Mouse (Mus musculus) forelimb bud, embryonic 11.5 days (tissue): ENCODE measurements at regions not wholly inside any gene's neighbourhood (a gene's known extent, or its start where the extent isn't known, plus 50 kb on each side); places are given as distances from the start of the nearest gene placed in this dataset.

Source experiments
- DNase-seq: peaks from one replicate; pipeline ENCODE4 v3.0.0-alpha.2; 2012; ENCODE audit warnings: low read depth, low spot score

DNA sequence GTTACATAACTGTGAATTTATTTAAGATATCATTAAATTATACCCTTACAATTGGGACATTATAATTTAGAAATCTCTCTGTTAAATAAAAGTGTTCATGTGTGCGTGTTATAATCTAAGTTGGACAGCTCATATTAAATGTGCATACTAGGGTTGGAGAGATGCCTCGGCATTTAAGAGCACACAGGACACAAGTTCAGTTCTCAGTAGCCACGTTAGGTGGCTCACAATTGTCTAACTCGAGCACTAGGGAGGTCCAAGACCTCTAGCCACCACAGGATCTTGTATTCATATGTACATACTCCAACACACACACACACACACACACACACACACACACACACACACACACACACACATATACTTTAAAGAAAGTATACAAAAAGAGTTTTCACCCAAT lies 56.0 kb downstream of the Foxf2 start:
- DNase-seq = no peak

DNA sequence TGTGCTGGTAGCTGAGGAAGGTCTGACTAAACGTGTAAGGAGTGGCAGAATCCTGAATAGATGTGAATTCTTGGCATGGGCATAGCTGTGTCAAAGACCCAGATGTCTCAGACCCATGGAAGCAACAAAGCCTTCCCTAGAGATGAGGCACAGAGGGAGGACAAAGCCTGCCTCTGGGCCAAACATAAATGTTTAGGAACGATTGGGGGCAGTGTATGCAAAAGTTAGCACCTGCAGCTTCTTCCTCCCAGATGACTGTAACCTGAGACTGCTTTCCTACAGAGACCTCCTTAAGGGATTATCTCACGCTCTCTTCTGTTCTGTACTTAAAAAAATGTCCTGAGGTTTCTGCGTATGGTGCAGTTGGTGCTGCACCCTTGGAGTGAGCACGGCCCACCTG lies 57.7 kb downstream of the Foxf2 start:
- DNase-seq = no peak

DNA sequence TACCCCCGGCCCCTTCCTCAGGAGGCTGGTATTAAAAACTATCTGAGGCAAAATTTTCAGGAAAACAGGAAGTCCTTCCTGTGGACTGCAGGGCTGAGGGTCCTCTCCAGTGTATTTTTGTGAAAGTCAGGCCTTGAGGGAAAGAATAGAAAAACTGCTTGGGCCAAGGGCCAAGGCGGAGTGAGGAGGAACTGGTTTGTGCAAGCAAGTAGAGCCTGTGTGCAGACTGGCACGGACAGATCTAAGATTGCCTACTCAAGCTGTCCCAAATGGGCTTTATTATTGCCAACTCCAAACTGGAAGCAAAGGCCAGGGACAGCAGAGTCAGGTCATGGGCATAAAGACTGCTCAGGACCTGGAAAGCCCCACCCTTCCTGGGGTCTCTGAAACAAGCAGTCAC lies 62.9 kb downstream of the Foxf2 start:
- DNase-seq = no peak

DNA sequence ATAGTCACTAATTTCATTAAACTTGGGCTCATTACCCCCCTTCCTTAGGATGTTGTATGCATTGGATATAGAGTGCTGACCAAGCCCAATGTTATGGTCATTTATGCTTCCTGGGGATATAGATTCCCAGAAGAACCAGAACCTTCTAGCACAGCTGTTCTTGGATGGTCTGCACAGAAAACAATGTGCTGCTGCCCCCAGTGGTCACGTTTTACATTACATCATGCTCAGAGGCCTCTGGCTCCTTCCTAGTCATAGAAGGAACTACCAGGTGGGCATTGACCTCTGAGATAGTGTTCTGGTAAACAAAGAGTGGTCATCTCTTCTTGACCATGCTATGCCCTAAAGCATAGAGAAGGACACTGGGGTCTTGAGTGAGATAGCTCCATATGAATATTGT lies 63.7 kb downstream of the Foxf2 start:
- no peak for DNase-seq

DNA sequence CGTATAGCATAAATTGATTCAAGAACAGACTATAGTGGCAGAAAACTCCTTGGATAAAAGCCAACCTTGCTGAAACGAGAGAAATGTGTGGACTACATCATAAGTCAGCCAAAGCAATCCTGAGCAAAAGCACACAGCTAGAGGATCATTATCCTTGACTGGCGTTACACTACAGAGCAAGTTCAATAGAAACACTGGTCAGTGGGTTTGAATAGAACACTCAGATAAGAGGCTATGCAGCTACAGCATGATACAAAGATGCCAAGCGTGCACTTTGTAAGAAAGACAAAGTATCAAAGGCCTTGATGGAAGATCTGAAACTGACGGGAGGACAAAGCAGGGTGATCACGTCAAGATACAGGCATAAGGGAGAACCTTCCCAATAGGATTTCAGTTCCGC lies 70.1 kb downstream of the Foxf2 start:
- no peak for DNase-seq

DNA sequence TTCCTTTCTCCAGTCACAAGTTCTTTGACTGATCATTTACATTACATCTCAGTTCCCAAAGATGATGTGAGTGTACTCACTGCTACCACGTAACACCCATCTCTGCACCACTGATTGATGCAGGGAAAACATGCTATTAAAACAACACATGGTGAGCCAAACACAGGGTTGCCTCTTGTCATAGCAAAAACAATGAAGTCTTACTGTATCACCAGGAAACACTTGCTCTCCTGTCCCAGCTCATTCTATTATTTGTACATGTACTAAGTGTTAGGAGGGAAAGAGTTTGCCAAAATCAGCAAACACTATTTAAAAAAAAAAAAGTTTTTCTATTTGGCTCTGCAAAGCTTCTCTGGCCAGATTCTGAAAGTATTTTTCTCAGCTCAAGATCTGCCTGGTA lies 78.6 kb downstream of the Foxf2 start:
- DNase-seq = no peak

DNA sequence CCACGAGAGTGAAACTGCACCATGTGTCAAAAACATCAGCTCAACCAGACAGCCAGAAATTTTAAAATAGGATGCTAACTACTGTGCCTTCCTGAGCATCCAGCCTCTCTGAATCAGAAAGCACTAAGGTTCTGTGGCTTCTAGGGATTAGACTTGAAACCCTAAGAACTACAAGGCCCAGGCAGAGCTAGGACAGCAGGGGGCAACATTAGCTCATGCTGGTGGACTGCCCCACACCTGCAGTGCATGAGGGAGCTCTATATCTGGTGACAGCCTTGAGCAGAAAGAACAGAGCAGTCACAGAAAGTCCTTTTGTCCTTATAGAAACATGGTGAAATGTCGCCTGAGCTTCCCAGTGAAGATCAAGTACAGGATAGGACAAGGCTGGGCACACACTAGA lies 79.8 kb downstream of the Foxf2 start:
- peak; percentile 39 for DNase-seq

DNA sequence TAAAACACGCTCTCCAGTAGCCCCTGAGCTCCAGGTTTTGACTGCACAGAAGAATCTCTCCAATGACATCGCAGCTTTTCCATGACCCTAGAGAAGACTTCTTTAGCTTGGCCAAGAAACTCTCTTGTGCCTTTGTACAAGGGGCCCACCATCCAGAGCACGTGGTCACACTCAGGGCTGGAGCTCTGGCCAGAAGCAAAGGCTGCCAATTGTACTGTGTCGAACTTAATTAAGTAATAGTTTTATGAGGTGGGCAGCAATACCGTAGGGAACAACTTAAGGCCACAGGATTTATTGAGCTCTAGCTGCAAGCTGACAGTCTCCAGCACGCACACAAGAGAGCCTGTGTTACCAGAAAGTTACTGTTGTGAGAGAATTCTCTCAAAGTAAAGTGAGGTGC lies 85.1 kb downstream of the Foxf2 start:
- peak; percentile 92 for DNase-seq

DNA sequence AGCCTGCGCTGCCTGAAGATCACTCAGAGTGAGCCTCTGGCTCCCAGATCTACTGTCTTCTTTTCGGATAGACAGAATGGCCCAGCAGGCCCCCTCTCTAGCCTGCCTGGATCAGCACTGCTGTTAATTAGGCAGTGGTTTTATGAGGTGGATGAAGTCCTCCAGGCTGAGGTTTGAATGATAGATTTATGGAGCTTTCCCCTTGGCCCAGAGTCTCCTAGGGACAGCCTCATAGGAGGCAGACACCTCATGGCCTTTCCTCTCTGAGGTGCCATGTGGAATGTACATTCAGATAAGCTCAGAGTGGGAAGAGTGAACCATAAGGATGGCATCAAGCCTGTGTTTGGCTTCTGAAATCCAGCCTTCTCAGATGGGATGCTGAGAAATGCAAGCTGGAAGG lies 90.1 kb downstream of the Foxf2 start:
- DNase-seq = peak; percentile 52

DNA sequence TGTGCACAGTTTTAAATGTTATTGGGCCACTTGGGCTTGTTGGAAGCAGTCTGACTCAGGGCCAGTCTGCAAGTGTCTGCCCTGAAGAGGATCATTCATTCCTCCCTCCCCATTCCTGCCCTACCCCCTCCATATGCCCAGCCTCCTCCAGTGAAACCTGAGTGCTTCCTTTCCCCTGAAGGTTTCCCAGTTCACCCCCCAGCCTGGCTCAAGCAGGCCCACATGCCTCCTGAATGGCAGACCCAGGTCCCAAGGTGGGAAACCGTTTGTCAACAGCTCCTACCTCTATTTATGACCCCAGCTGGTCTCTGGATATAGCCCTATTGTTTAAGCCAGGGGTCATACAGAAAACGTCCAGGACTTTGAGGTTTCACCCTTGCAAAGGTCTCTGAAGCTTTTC lies 89.7 kb upstream of the Foxc1 start:
- peak; percentile 58 for DNase-seq

DNA sequence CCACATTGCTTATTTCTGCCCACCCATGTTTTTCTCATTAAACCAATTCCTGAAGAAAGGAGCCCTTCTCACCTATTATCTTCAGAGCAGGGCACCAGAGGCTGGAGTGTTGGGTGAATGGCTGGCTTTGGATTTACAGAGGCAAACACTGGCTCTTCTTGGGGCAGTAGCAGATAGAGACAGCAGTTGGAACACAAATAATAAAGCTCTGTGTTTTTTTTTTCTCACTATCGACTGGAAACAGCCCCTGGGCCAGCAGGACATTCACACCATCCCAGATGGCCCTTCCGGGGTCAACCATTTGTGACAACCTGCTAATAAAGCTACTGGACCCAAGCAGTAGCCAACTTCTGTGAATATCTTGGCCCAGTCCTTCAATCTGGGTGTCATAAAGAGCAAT lies 85.7 kb upstream of the Foxc1 start:
- DNase-seq = no peak

DNA sequence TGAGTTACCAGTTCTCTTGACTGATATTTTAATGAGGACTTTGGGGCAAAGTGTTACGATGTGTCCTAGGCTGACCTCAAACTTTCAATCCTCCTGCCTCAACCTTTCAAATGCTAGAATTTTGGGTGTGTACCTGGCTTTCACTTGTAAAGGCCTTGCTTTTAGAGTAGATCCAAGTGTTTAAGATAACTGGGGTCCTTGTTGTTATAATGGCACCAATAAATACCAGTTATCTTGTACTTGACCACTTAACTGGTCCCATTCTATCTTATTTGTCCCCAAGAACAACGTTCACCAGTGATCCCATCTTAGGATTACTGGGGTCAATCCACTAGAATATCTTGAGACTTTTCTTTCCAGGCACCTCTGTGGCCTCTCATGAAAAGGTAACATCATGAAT lies 77.6 kb upstream of the Foxc1 start:
- no peak for DNase-seq

DNA sequence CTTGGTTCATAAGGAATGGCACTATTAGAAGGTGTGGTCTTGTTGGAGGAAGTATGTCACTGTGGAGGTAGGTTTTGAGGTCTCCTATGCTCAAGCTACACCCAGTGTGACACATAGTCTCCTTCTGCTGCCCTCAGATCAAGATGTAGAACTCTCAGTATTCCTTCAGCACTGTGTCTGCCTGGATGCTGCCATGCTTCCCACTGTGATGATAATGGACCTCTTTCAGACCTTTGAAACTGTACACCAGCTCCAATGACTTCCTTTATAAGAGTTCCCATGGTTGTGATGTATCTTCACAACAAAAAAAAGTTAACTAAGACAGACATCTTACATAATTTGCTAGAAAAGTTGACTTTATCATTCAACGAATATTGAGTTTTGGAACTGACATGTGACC lies 60.2 kb upstream of the Foxc1 start:
- no peak for DNase-seq
